Mouse (Mus musculus): ENCODE data around the gene Noc4l. TPM values are rescaled to one million over a fixed set of nuclear protein-coding genes. Genes with fewer than 3 reads are reported as not detected.

Noc4l gene
- polyA plus RNA-seq, 1 experiment from 2014 or later: 68.9 TPM

GRCm38 (mm10) chr5:110619226-110619625, 34.0 kb downstream of the Noc4l start:
- ATAC-seq (replicated peaks; ENCODE audit: low FRiP score): no peak
- no peaks in the 10 kb centered on the region for H3K27me3 ChIP-seq (ENCODE audit: control insufficient read depth, insufficient read depth, low read length)
- H3K9ac ChIP-seq (ENCODE audit: low read length): no peak overlapping the region
- H3K4me1 ChIP-seq (replicated peaks; ENCODE audit: control insufficient read depth, insufficient read depth, low read length): no peaks in the 10 kb centered on the region
- H3K4me2 ChIP-seq (ENCODE audit: low read depth, low read length, severe bottlenecking): no peak overlapping the region
- no peak overlapping the region for H3K4me3 ChIP-seq (ENCODE audit: low read depth, low read length)
- no peaks in the 10 kb centered on the region for H3K36me3 ChIP-seq (ENCODE audit: control insufficient read depth, insufficient read depth, low read length)
- WGBS: 84% methylated on average over 6 of the region's 6 CpGs
- no peak for DNase-seq (ENCODE audit: low spot score)
- H3K27ac ChIP-seq (ENCODE audit: low read depth, low read length): no peak overlapping the region
- H3K9me3 ChIP-seq (ENCODE audit: control insufficient read depth, low read length): no peaks in the 10 kb centered on the region

GRCm38 (mm10) chr5:110611435-110612158, 41.6 kb downstream of the Noc4l start:
- Histone ChIP-seq H3K4me2 (ENCODE audit: low read depth, low read length, severe bottlenecking) (no peak overlapping the region), H3K4me3 (ENCODE audit: low read depth, low read length) (no peak overlapping the region), H3K27ac (ENCODE audit: low read depth, low read length) (no peak overlapping the region), H3K27me3 (ENCODE audit: control insufficient read depth, insufficient read depth, low read length) (no peaks in the 10 kb centered on the region), H3K4me1 (replicated peaks; ENCODE audit: control insufficient read depth, insufficient read depth, low read length) (no peaks in the 10 kb centered on the region), H3K36me3 (ENCODE audit: control insufficient read depth, insufficient read depth, low read length) (no peaks in the 10 kb centered on the region), H3K9ac (ENCODE audit: low read length) (no peak overlapping the region), H3K9me3 (ENCODE audit: control insufficient read depth, low read length) (no peaks in the 10 kb centered on the region)
- DNase-seq (ENCODE audit: low spot score): no peak
- ATAC-seq (replicated peaks; ENCODE audit: low FRiP score): no peak
- WGBS: 74% methylated on average over 5 of the region's 5 CpGs

- no peaks in the 10 kb centered on the region for H3K36me3 ChIP-seq (ENCODE audit: control insufficient read depth, insufficient read depth, low read length)
- H3K27ac ChIP-seq (ENCODE audit: low read depth, low read length): no peak overlapping the region
- no peak for ATAC-seq (replicated peaks; ENCODE audit: low FRiP score)
- H3K4me3 ChIP-seq (ENCODE audit: low read depth, low read length): no peak overlapping the region
- no peaks in the 10 kb centered on the region for H3K9me3 ChIP-seq (ENCODE audit: control insufficient read depth, low read length)
- DNase-seq (ENCODE audit: low spot score): no peak
- no peak overlapping the region for H3K4me2 ChIP-seq (ENCODE audit: low read depth, low read length, severe bottlenecking)
- H3K27me3 ChIP-seq (ENCODE audit: control insufficient read depth, insufficient read depth, low read length): no peaks in the 10 kb centered on the region
- no peak overlapping the region for H3K9ac ChIP-seq (ENCODE audit: low read length)
- 87% methylated on average over 7 of the region's 7 CpGs for WGBS
- no peaks in the 10 kb centered on the region for H3K4me1 ChIP-seq (replicated peaks; ENCODE audit: control insufficient read depth, insufficient read depth, low read length)
Observed at GRCm38 (mm10) chr5:110610484-110610883, 42.7 kb downstream of the Noc4l start.

GRCm38 (mm10) chr5:110609868-110610267, 43.3 kb downstream of the Noc4l start:
- Histone ChIP-seq H3K9me3 (ENCODE audit: control insufficient read depth, low read length) (no peaks in the 10 kb centered on the region), H3K4me2 (ENCODE audit: low read depth, low read length, severe bottlenecking) (no peak overlapping the region), H3K4me1 (replicated peaks; ENCODE audit: control insufficient read depth, insufficient read depth, low read length) (no peaks in the 10 kb centered on the region), H3K9ac (ENCODE audit: low read length) (no peak overlapping the region), H3K27me3 (ENCODE audit: control insufficient read depth, insufficient read depth, low read length) (no peaks in the 10 kb centered on the region), H3K36me3 (ENCODE audit: control insufficient read depth, insufficient read depth, low read length) (no peaks in the 10 kb centered on the region), H3K4me3 (ENCODE audit: low read depth, low read length) (no peak overlapping the region), H3K27ac (ENCODE audit: low read depth, low read length) (no peak overlapping the region)
- WGBS: 88% methylated on average over 5 of the region's 5 CpGs
- no peak for DNase-seq (ENCODE audit: low spot score)
- no peak for ATAC-seq (replicated peaks; ENCODE audit: low FRiP score)

- H3K36me3 ChIP-seq (ENCODE audit: control insufficient read depth, insufficient read depth, low read length): no peaks in the 10 kb centered on the region
- no peak overlapping the region for H3K4me2 ChIP-seq (ENCODE audit: low read depth, low read length, severe bottlenecking)
- no peaks in the 10 kb centered on the region for H3K9me3 ChIP-seq (ENCODE audit: control insufficient read depth, low read length)
- no peak overlapping the region for H3K4me3 ChIP-seq (ENCODE audit: low read depth, low read length)
- no peak overlapping the region for H3K9ac ChIP-seq (ENCODE audit: low read length)
- no peaks in the 10 kb centered on the region for H3K27me3 ChIP-seq (ENCODE audit: control insufficient read depth, insufficient read depth, low read length)
- ATAC-seq (replicated peaks; ENCODE audit: low FRiP score) (no peak), DNase-seq (ENCODE audit: low spot score) (no peak)
- no peaks in the 10 kb centered on the region for H3K4me1 ChIP-seq (replicated peaks; ENCODE audit: control insufficient read depth, insufficient read depth, low read length)
- no peak overlapping the region for H3K27ac ChIP-seq (ENCODE audit: low read depth, low read length)
- WGBS: 78% methylated on average over 3 of the region's 3 CpGs
Observed at GRCm38 (mm10) chr5:110609425-110609824, 43.8 kb downstream of the Noc4l start.

GRCm38 (mm10) chr5:110608941-110609340, 44.3 kb downstream of the Noc4l start:
- DNase-seq (ENCODE audit: low spot score) (no peak), ATAC-seq (replicated peaks; ENCODE audit: low FRiP score) (no peak)
- Histone ChIP-seq H3K9me3 (ENCODE audit: control insufficient read depth, low read length) (no peaks in the 10 kb centered on the region), H3K9ac (ENCODE audit: low read length) (no peak overlapping the region), H3K36me3 (ENCODE audit: control insufficient read depth, insufficient read depth, low read length) (no peaks in the 10 kb centered on the region), H3K4me1 (replicated peaks; ENCODE audit: control insufficient read depth, insufficient read depth, low read length) (no peaks in the 10 kb centered on the region), H3K4me3 (ENCODE audit: low read depth, low read length) (no peak overlapping the region), H3K4me2 (ENCODE audit: low read depth, low read length, severe bottlenecking) (no peak overlapping the region), H3K27me3 (ENCODE audit: control insufficient read depth, insufficient read depth, low read length) (no peaks in the 10 kb centered on the region), H3K27ac (ENCODE audit: low read depth, low read length) (no peak overlapping the region)
- WGBS: 20% methylated on average over 8 of the region's 8 CpGs

GRCm38 (mm10) chr5:110608336-110608735, 44.9 kb downstream of the Noc4l start:
- H3K9ac ChIP-seq (ENCODE audit: low read length): no peak overlapping the region
- H3K4me1 ChIP-seq (replicated peaks; ENCODE audit: control insufficient read depth, insufficient read depth, low read length): no peaks in the 10 kb centered on the region
- H3K36me3 ChIP-seq (ENCODE audit: control insufficient read depth, insufficient read depth, low read length): no peaks in the 10 kb centered on the region
- H3K27ac ChIP-seq (ENCODE audit: low read depth, low read length): no peak overlapping the region
- no peak overlapping the region for H3K4me3 ChIP-seq (ENCODE audit: low read depth, low read length)
- no peaks in the 10 kb centered on the region for H3K9me3 ChIP-seq (ENCODE audit: control insufficient read depth, low read length)
- no peak for ATAC-seq (replicated peaks; ENCODE audit: low FRiP score)
- no peak overlapping the region for H3K4me2 ChIP-seq (ENCODE audit: low read depth, low read length, severe bottlenecking)
- 70% methylated on average over 6 of the region's 6 CpGs for WGBS
- no peaks in the 10 kb centered on the region for H3K27me3 ChIP-seq (ENCODE audit: control insufficient read depth, insufficient read depth, low read length)
- no peak for DNase-seq (ENCODE audit: low spot score)

- H3K27me3 ChIP-seq (ENCODE audit: control insufficient read depth, insufficient read depth, low read length): no peaks in the 10 kb centered on the region
- no peak overlapping the region for H3K4me2 ChIP-seq (ENCODE audit: low read depth, low read length, severe bottlenecking)
- no peak overlapping the region for H3K4me3 ChIP-seq (ENCODE audit: low read depth, low read length)
- no peaks in the 10 kb centered on the region for H3K4me1 ChIP-seq (replicated peaks; ENCODE audit: control insufficient read depth, insufficient read depth, low read length)
- DNase-seq (ENCODE audit: low spot score) (no peak), ATAC-seq (replicated peaks; ENCODE audit: low FRiP score) (no peak)
- WGBS: 71% methylated on average over 3 of the region's 3 CpGs
- H3K9me3 ChIP-seq (ENCODE audit: control insufficient read depth, low read length): no peaks in the 10 kb centered on the region
- H3K9ac ChIP-seq (ENCODE audit: low read length): no peak overlapping the region
- H3K27ac ChIP-seq (ENCODE audit: low read depth, low read length): no peak overlapping the region
- H3K36me3 ChIP-seq (ENCODE audit: control insufficient read depth, insufficient read depth, low read length): no peaks in the 10 kb centered on the region
Observed at GRCm38 (mm10) chr5:110607767-110608166, 45.5 kb downstream of the Noc4l start.

- Histone ChIP-seq H3K27ac (ENCODE audit: low read depth, low read length) (no peak overlapping the region), H3K4me2 (ENCODE audit: low read depth, low read length, severe bottlenecking) (no peak overlapping the region), H3K36me3 (ENCODE audit: control insufficient read depth, insufficient read depth, low read length) (no peaks in the 10 kb centered on the region), H3K4me1 (replicated peaks; ENCODE audit: control insufficient read depth, insufficient read depth, low read length) (no peaks in the 10 kb centered on the region), H3K4me3 (ENCODE audit: low read depth, low read length) (no peak overlapping the region), H3K9ac (ENCODE audit: low read length) (no peak overlapping the region), H3K9me3 (ENCODE audit: control insufficient read depth, low read length) (no peaks in the 10 kb centered on the region), H3K27me3 (ENCODE audit: control insufficient read depth, insufficient read depth, low read length) (no peaks in the 10 kb centered on the region)
- whole genome bisulfite sequencing: 64% methylated on average over 5 of the region's 5 CpGs
- ATAC-seq (replicated peaks; ENCODE audit: low FRiP score) (no peak), DNase-seq (ENCODE audit: low spot score) (no peak)
Observed at GRCm38 (mm10) chr5:110605531-110606221, 47.5 kb downstream of the Noc4l start.

All from forebrain, embryonic 11.5 days (tissue).